Mouse (Mus musculus) bone marrow, adult 2 months (tissue): Measurements from ENCODE around the gene BC016579.

Source experiments
- CTCF ChIP-seq: fragments of 200-500 bp; IDR thresholded peaks from 2 replicates; pipeline ENCODE4 v1.5.1; 2011; ENCODE audit warnings: low read length, control low read depth; ENCODE audit not compliant: control insufficient read depth, insufficient read depth
- POLR2A ChIP-seq: fragments of 200-500 bp; IDR thresholded peaks from 2 replicates; pipeline ENCODE4 v1.6.1; 2011; ENCODE audit warnings: low read depth, mild to moderate bottlenecking, control low read depth, low read length, borderline replicate concordance; ENCODE audit not compliant: control insufficient read depth

DNA sequence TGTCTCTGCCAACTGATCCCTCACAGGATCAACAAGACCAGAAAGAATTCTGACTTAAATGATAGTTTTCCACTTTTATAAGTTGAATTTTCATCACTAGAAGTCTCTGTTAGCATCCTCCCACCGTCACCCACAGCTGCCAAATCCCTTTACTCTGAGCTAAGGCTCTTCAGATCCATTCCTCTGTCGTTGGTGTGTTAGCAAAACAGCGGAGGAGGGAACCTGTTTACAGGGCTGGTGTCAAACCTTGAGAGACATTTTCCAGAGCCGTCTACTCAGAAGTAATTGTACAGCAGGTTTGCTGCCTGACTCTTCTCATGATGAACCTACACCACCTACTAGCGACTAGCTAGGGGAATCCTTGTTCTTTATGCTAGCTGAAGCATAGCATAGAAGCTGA, 45.4 kb upstream of the BC016579 start:
- TF ChIP-seq CTCF (no peak), POLR2A (no peak)
